In genomic region chr12:101102648-101103047, GRCm38 (mm10) we compare ENCODE assay signal across 8 mouse cellular contexts. TPM values are rescaled to one million over a fixed set of nuclear protein-coding genes. Genes with fewer than 3 reads are reported as not detected.
DNase-seq lines count a peak whose midpoint lies in the region; TF ChIP-seq lines count a peak whose summit lies in the region.

No protein-coding gene starts in this region.

- TF ChIP-seq EP300 in heart, adult 2 months (IDR thresholded peaks at IDR 0.05; ENCODE audit: insufficient read depth, low read depth, low read length) = no peak

- H3K36me3 ChIP-seq in heart, adult 2 months (ENCODE audit: control insufficient read depth, insufficient read depth, low read length) = no peaks in the 10 kb centered on the region
- H3K36me3 ChIP-seq in small intestine, adult 2 months (ENCODE audit: control insufficient read depth, insufficient read depth, low read length) = no peaks in the 10 kb centered on the region

- H3K4me1 ChIP-seq in heart, adult 2 months (ENCODE audit: control insufficient read depth, insufficient read depth, low read length) = no peaks in the 10 kb centered on the region
- no peaks in the 10 kb centered on the region for H3K4me1 ChIP-seq in small intestine, adult 2 months (ENCODE audit: control insufficient read depth, insufficient read depth, insufficient read length, low read length)

- TF ChIP-seq CTCF in heart, adult 2 months (IDR thresholded peaks at IDR 0.05) = peak; percentile 64
- TF ChIP-seq CTCF in small intestine, adult 2 months (IDR thresholded peaks at IDR 0.05; ENCODE audit: extremely low read depth, insufficient read length, insufficient replicate concordance, low read depth, low read length) = peak; percentile 27; the same call in 1 of the 2 replicates

- intact Hi-C loops in heart, adult 2 months (cut with DNase I) = no loop called here
- intact Hi-C loops in heart, postnatal 25 days (cut with DNase I) = no loop called here

- DNase-seq in heart, adult 2 months = no peak
- DNase-seq in heart, postnatal 25 days (ENCODE audit: low spot score) = no peak
- DNase-seq in CD4-positive helper T cell, adult 2 months (ENCODE audit: low read depth, low spot score) = peak; percentile 53
- peak; percentile 32 to 59 for DNase-seq in adrenal gland, postnatal 36 days
- peak; percentile 39 for DNase-seq in liver
- DNase-seq in right cerebral cortex, adult 18-20 months = no peak
- DNase-seq in frontal cortex, postnatal 10 days (ENCODE audit: low spot score in 2 of 2) = no peak

- no peak overlapping the region for H3K27ac ChIP-seq in heart, adult 2 months
- H3K27ac ChIP-seq in small intestine, adult 2 months (ENCODE audit: insufficient read depth, low read depth, low read length) = no peak overlapping the region

- H3K9ac ChIP-seq in heart, adult 2 months (ENCODE audit: low read depth, low read length) = no peak overlapping the region

- no peaks in the 10 kb centered on the region for H3K27me3 ChIP-seq in heart, adult 2 months (ENCODE audit: control insufficient read depth, insufficient read depth, low read length)
- H3K27me3 ChIP-seq in small intestine, adult 2 months (ENCODE audit: control insufficient read depth, insufficient read depth, low read length) = peaks cover 10% of the 10 kb centered on the region; the same call in 1 of the 2 replicates

- H3K79me2 ChIP-seq in heart, adult 2 months (replicated peaks; ENCODE audit: control insufficient read depth, insufficient read depth, low read length) = no peaks in the 10 kb centered on the region

- H3K4me3 ChIP-seq in heart, adult 2 months = no peak overlapping the region
- H3K4me3 ChIP-seq in small intestine, adult 2 months (ENCODE audit: low read depth, low read length) = no peak overlapping the region

- TF ChIP-seq POLR2A in heart, adult 2 months (IDR thresholded peaks at IDR 0.05; ENCODE audit: insufficient read depth, low read depth, low read length) = no peak
- no peak for TF ChIP-seq POLR2A in small intestine, adult 2 months (IDR thresholded peaks at IDR 0.05; ENCODE audit: low read depth, low read length)

- 63% methylated on average over 3 of the region's 3 CpGs for WGBS in heart, adult 2 months
- 70% methylated on average over 3 of the region's 3 CpGs for WGBS in small intestine, adult 2 months

RNA-seq across cellular contexts. Expression of gene Ppp4r3a, which starts 19.1 kb away (rescaled TPM):
- 10 to 100 TPM; 22.7 to 23.7 TPM for total RNA-seq in heart, adult 2 months (2021)
- polyA plus RNA-seq in heart, adult 2 months (2012; rRNA removed) = 6.7 and 10.6 TPM in 2 replicates
- total RNA-seq in heart, postnatal 25 days (2021) = 10 to 100 TPM; 23.5 to 25.3 TPM
- 10 to 100 TPM; 51.8 to 52.1 TPM for total RNA-seq in adrenal gland, postnatal 36 days (2021)
- polyA plus RNA-seq in small intestine, adult 2 months (2012; rRNA removed) = 4.7 and 9.2 TPM in 2 replicates

Comparison
In these comparisons a context has a peak if more than half of its experiments do, and no peak if none do; other contexts are left out.
1. DNase-seq: peak in CD4-positive helper T cell, adult 2 months (single experiment), adrenal gland, postnatal 36 days (2 of 2) and liver (single experiment); none in heart, adult 2 months (0 of 2), heart, postnatal 25 days (single experiment), right cerebral cortex, adult 18-20 months (single experiment) and frontal cortex, postnatal 10 days (0 of 2).